Mouse (Mus musculus) inflammation-experienced regulatory T-cells, adult 6 months (primary cell): ENCODE measurements around the gene Dtnb. TPM values are rescaled to one million over a fixed set of nuclear protein-coding genes. Genes with fewer than 3 reads are reported as not detected.

Experiments used
- ATAC-seq: one replicate; pipeline ENCODE4 v1.8.0; 2017
- polyA plus RNA-seq, 3 experiments: library from polyadenylated mRNA; unstranded; fragments of 100-300 nt; shearing (Covaris generic); gene quantifications; one replicate each; pipeline ENCODE4 v1.2.1; 2017

The Dtnb gene
- polyA plus RNA-seq, 3 experiments from 2014 or later: 16.7 to 34.2 (median 33.7) TPM

GRCm38 (mm10) chr12:3777682-3778081 is 205.5 kb downstream of the Dtnb start:
- no peak for ATAC-seq

DNA sequence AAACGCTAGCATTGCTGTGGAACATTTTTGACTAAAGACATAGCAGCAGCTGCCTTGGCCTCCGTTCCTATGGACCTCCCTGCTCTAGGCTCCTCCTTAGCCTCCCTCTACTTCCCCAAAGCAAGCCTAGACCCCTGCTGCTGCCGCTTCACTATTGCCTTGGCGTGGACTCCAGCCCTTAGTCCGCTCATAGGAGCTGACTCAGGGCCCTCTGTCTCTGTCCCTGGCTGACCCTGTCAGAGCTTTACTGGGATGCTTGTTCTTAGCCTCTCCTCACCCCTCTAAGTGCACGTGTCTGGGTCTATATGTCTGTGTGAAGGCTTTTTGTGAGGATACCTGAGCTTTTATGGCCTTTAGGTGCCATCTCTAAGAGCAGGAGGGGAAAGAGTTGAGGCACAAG is 206.1 kb downstream of the Dtnb start:
- ATAC-seq: no peak

DNA sequence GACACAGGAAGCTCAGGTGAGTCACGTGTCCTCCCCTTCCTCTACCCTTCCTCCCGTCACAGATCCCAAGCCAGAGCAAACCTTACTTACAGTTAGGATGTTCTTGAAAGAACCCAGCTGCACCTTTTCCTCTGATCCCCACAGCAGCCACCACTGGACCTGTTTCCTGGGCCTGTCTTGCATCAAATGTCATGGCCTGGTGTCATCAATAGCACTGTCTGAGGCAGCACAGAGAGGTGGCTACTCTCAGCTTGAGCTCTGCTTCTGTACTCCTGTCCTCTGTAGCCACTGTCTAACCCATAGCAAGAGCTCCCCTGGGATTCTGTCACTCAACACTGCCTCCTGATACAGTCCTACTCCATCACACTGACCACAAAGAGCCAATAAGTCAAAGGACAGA is 207.5 kb downstream of the Dtnb start:
- ATAC-seq: no peak

DNA sequence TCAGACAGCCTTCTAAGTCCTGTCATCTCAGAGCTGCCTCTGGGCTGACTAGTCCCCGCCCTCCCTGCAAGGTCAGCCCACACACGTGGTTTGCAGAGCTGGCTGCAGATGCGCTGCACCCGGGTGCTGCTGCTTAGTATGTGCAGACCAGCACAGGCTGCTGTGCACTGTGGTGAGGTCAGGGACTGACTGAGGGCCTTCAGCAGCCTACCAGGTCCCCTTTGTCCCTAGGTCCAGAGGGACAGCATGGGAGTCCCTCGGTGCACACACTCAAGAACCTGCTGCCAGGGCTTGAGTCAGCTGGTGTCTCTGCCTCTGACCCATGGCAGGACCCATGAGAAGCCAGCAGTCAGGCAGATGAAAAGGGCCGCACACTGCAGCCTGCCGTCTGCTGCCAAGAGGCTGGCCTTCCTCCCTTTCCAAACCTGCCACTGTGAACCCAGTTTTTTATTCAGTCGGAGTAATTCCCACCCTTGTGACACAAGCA is 208.3 kb downstream of the Dtnb start:
- ATAC-seq: peak; percentile 50

- ATAC-seq: no peak
Observed at GRCm38 (mm10) chr12:3780931-3781471, 208.8 kb downstream of the Dtnb start.

GRCm38 (mm10) chr12:3781482-3781881 is 209.3 kb downstream of the Dtnb start:
- ATAC-seq: peak; percentile 93

DNA sequence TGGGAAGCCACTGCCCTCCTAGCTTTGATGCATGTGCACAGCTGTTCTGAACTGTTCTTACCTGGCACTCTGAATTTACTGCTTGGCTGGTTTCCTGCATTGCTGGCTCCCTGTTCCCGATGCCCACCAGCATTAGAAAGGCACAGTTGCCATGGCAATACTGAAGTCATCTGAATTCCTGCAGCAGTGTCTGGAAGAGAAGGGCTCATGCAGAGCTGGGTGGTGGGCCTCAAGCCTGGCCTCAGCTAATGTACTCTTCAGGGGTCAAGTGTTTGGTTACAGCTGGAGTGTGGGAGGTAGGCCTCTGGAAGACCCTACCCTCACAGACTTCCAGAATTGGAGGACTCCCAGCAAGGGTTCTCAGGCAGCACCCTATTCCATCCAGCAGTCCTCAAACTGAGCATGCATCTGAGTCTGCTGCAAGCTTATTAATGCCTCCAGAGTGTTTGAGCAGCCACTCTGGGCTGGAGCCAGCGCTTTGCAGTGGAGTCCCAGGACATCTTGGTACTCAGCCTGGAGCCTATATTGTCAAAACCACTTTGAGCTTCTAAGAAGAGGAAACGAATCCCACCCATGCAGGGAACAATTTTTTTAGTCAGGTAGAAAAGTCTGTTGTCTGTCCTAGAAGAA is 211.1 kb downstream of the Dtnb start:
- ATAC-seq: no peak

DNA sequence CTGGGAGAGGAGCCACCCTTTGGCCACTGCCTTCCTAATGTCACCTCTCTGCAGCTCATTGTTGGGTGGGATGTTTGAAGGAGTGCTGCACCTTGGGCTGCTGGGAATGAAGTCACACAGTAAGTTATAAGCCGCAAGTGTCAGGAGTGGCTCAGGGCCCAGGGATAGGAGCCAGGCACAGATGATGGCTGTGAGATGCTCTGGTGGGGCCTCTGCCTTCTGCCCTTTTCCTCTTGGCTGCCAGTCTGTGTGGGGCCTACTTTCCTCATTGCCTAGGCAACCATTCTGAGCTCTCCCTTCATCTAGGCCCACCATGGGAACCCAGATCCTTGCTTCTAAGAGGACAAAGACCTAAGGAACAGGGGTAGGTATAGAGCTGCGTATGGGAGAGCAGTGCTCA is 212.1 kb downstream of the Dtnb start:
- no peak for ATAC-seq

DNA sequence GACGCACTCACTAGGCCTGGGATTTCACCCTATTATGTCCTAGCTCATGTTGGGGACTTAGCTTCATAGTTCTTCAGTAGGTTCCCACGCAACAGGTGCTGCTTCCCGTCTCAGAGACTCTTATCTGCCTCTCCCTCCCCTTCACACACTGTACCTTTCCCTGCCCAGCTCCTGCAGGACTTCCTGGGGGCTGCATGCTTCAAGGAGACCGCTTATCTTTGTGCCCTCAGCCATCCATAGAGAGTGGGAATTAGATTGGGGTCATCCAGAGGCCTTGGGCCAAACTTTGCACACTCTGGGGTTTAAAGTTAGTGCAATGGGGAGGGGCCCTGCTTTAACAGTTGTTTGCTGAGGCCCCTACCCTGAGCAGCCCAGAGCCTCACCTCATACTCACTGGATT is 212.5 kb downstream of the Dtnb start:
- no peak for ATAC-seq

DNA sequence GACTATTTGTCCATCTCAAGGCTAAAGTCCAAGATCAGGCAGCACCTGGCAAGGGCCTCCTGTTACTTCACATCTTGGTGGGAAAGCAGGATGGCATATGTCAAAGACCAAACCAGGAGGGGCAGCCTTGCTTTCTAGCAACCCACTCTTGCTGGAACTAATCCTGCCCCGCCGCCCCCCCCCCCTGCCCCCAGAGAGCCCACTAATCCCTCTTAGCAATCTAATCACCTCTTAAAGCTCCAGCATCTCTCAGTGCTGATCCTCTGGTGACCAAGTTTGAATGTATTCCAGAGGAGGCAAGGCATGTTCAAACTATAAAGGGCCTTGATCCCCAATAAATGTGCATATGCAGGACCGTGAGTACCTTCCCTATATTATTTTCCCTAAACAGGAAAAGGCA is 214.9 kb downstream of the Dtnb start:
- ATAC-seq: no peak

GRCm38 (mm10) chr12:3787541-3787940 is 215.4 kb downstream of the Dtnb start:
- no peak for ATAC-seq

- no peak for ATAC-seq
Observed at GRCm38 (mm10) chr12:3788421-3789051, 216.4 kb downstream of the Dtnb start.

DNA sequence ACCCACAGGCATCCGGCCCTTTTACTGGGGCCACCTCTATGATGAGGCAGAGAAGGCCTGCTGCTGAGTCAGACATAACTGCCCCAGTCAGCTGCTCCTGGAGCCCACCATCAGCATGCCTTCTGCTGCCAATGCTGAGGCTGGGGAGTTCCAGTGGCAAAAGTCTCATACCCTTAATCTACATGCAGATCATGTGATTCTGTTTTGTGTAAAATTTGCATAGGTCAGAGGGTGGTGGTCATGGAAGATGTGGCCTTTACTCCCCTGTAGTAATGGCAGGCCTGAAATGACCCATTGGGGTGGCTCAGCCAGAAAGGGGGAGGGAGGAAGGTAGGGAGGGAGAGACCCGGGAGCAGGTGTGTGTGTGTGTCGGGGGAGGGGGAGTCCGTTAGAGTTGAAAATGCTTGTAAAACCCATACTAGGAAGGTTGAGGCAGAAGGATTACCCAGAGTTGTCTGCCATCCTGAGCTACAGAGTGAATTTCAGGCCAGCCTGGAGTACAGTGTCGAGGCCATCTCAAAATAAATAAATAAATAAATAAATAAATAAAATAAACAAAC is 217.5 kb downstream of the Dtnb start:
- no peak for ATAC-seq

DNA sequence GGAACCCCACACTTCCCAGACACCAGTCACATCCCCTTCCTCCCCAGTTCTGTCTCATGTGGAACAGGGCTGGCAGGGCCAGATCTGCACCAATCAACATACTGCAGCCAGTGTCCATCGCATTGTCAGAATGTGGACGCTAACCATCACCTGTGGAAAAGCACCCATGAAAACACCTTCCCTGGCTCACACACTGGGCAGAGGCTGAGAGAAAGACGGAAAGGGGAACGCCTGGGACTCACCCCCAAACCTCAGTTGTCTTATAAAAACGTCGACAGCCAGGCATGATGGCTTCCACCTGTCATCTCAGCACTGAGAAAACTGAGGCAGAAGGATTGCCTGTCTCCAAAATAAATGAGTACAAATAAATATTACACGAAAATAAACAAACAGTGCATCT is 219.1 kb downstream of the Dtnb start:
- ATAC-seq: peak; percentile 3

DNA sequence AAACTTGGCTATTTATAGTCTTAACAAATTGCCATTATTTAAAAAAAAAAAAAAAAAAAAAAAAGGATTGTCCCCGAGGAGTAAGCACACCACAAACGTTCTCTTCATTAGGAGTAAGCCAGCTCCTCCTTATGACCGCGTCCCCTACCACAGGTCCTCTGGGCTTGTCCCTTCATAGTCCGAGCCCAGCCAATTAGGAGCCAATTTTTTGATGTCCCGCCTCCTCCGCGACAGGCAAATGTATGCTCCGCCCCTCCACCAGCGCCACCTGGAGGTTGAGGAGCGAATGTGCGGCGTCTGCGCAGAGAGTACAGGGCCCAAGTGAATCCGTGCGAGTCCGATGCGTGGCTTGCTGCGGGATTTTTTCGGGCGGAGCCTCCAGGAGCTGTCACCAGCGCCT is 219.6 kb downstream of the Dtnb start:
- peak; percentile 97 for ATAC-seq

DNA sequence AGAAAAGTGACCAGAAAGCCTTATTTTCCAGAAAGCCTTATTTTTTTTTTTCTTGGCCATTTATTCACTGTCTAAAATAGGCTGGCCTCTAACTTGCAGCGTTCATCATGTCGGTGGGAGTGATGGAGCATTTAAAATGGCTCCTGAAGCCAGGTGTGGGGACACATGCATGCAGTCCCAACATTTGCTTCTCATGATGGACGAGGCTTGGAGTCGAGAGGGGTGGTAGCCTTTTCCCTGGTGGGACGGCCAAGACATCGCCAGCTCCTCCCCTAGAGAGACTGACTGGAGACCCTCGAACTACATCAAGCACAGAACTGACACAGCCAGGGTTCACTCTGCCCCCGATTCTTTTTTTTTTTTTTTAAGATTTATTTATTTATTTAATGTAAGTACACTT is 220.1 kb downstream of the Dtnb start:
- no peak for ATAC-seq

GRCm38 (mm10) chr12:3795569-3795968 is 223.4 kb downstream of the Dtnb start:
- no peak for ATAC-seq

DNA sequence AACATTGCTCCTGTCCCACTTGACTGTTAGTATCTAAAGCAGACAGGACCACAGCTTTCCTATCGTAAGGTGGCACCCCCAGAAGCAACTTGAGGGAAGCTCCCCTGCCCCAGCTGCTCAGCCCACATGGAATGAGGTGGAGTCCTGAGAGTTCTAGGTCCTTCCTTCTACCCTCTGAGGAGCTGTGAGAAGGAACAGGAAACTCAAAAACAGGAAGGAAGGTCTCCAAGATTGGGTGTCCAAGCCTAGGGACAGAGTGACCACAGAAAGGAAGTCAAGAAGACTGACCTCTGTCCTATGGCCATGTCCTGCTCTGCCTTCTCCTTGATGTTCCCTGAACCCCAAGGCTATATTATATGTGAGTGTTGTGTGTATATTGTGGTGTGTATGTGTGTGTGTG is 227.4 kb downstream of the Dtnb start:
- no peak for ATAC-seq

- peak; percentile 5 for ATAC-seq
Observed at GRCm38 (mm10) chr12:3805852-3806251, 233.7 kb downstream of the Dtnb start, which contains the start of gene Dnmt3a. Gene Dnmt3a, plus strand, starts transcription at chr12:3806007.

GRCm38 (mm10) chr12:3806271-3806684 is 234.1 kb downstream of the Dtnb start:
- ATAC-seq: peak; percentile 88

- peak; percentile 16 for ATAC-seq
Observed at GRCm38 (mm10) chr12:3806703-3807547, 234.7 kb downstream of the Dtnb start.

GRCm38 (mm10) chr12:3807548-3808395 is 235.6 kb downstream of the Dtnb start:
- peak; percentile 36 for ATAC-seq
